Mouse (Mus musculus) midbrain, embryonic 11.5 days (tissue): Measurements from ENCODE around the gene Mrps12. TPM values are rescaled to one million over a fixed set of nuclear protein-coding genes. Genes with fewer than 3 reads are reported as not detected.

Source experiments
- ATAC-seq: fragments of 200-750 bp; cut with Nextera tagmentation; 2 replicates; pipeline ENCODE4 v1.8.0; 2017; ENCODE audit warnings: moderate TSS enrichment, moderate library complexity; ENCODE audit not compliant: low FRiP score
- DNase-seq: peaks from one replicate; pipeline ENCODE4 v3.0.0; 2015; ENCODE audit warnings: low spot score; ENCODE audit errors: missing footprints
- H3K27ac ChIP-seq: fragments of 300-500 bp; sonication (generic); 2 replicates; pipeline ENCODE4 v1.5.1; 2014; ENCODE audit warnings: low read depth, low read length
- H3K27me3 ChIP-seq: fragments of 300-500 bp; sonication (generic); 2 replicates; pipeline ENCODE4 v1.6.1; 2014; ENCODE audit warnings: mild to moderate bottlenecking, low read length, moderate library complexity, mixed read lengths; ENCODE audit not compliant: control insufficient read depth, insufficient read depth
- H3K36me3 ChIP-seq: fragments of 300-500 bp; sonication (generic); 2 replicates; pipeline ENCODE4 v1.6.1; 2014; ENCODE audit warnings: mild to moderate bottlenecking, low read length, moderate library complexity, mixed read lengths; ENCODE audit not compliant: control insufficient read depth, insufficient read depth
- H3K4me1 ChIP-seq: fragments of 300-500 bp; sonication (generic); 2 replicates; pipeline ENCODE4 v1.6.1; 2014; ENCODE audit warnings: low read length; ENCODE audit not compliant: control insufficient read depth, insufficient read depth
- H3K4me2 ChIP-seq: fragments of 300-500 bp; sonication (generic); 2 replicates; pipeline ENCODE4 v1.6.1; 2014; ENCODE audit warnings: mild to moderate bottlenecking, moderate library complexity
- H3K4me3 ChIP-seq: fragments of 300-500 bp; sonication (generic); 2 replicates; pipeline ENCODE4 v1.5.1; 2014; ENCODE audit warnings: low read depth, low read length
- H3K9ac ChIP-seq: fragments of 300-500 bp; sonication (generic); 2 replicates; pipeline ENCODE4 v1.6.1; 2014; ENCODE audit warnings: low read length
- H3K9me3 ChIP-seq: fragments of 300-500 bp; sonication (generic); 2 replicates; pipeline ENCODE4 v1.6.1; 2016; ENCODE audit warnings: low read length; ENCODE audit not compliant: control insufficient read depth
- WGBS: fragments of 180-500 bp; shearing (Covaris S2); extraction: QIAGEN DNeasy Blood & Tissue Kit; methylation state at CpG from one replicate; pipeline ENCODE4 v1.1.7; 2014; 5-methylcytosine and 5-hydroxymethylcytosine counted together
- polyA plus RNA-seq: library from polyadenylated mRNA; unstranded; fragments of >200 nt; fragmentation: Nextera tagmentation; extraction: Ambion mirVana; gene quantifications from 2 replicates; pipeline ENCODE4 v1.2.1, GENCODE M21; 2014

The Mrps12 gene
- polyA plus RNA-seq, 1 experiment from 2014 or later = 127 TPM

- Histone ChIP-seq H3K9ac (no peak overlapping the region), H3K27me3 (no peaks in the 10 kb centered on the region), H3K4me1 (peaks cover 4% of the 10 kb centered on the region), H3K27ac (no peak overlapping the region), H3K9me3 (no peaks in the 10 kb centered on the region), H3K36me3 (0 out of 2 replicates have a peak, but pooled peaks cover 2% of the 10 kb centered on the region), H3K4me2 (no peak overlapping the region), H3K4me3 (no peak overlapping the region)
- DNase-seq (peak; percentile 99), ATAC-seq (peak; percentile 66)
- 44% methylated on average over 6 of the region's 6 CpGs for WGBS
Observed at GRCm38 (mm10) chr7:28780067-28780658, 38.5 kb upstream of the Mrps12 start.

GRCm38 (mm10) chr7:28778825-28779224 lies 37.2 kb upstream of the Mrps12 start:
- WGBS = 85% methylated on average over 9 of the region's 9 CpGs
- ATAC-seq = no peak

GRCm38 (mm10) chr7:28775129-28775528 lies 33.5 kb upstream of the Mrps12 start:
- WGBS = 89% methylated on average over 7 of the region's 7 CpGs
- no peak overlapping the region for H3K27ac ChIP-seq
- DNase-seq (no peak), ATAC-seq (no peak)
- no peak overlapping the region for H3K4me3 ChIP-seq
- peaks cover under 1% of the 10 kb centered on the region for H3K4me1 ChIP-seq
- H3K4me2 ChIP-seq = no peak overlapping the region
- H3K9ac ChIP-seq = no peak overlapping the region
- no peaks in the 10 kb centered on the region for H3K9me3 ChIP-seq
- H3K36me3 ChIP-seq = 0 out of 2 replicates have a peak, but pooled peaks cover 2% of the 10 kb centered on the region
- no peaks in the 10 kb centered on the region for H3K27me3 ChIP-seq

More at GRCm38 (mm10) chr7:28778825-28779224, 37.2 kb upstream of the Mrps12 start:
- H3K4me2 ChIP-seq = no peak overlapping the region
- H3K9me3 ChIP-seq = no peaks in the 10 kb centered on the region
- no peak overlapping the region for H3K9ac ChIP-seq
- H3K4me1 ChIP-seq = peaks cover 4% of the 10 kb centered on the region
- no peak for DNase-seq
- no peaks in the 10 kb centered on the region for H3K27me3 ChIP-seq
- 0 out of 2 replicates have a peak, but pooled peaks cover 2% of the 10 kb centered on the region for H3K36me3 ChIP-seq
- no peak overlapping the region for H3K27ac ChIP-seq
- H3K4me3 ChIP-seq = no peak overlapping the region

GRCm38 (mm10) chr7:28774164-28774563 lies 32.5 kb upstream of the Mrps12 start:
- Histone ChIP-seq H3K36me3 (0 out of 2 replicates have a peak, but pooled peaks cover 2% of the 10 kb centered on the region), H3K9ac (no peak overlapping the region), H3K9me3 (no peaks in the 10 kb centered on the region), H3K4me1 (no peaks in the 10 kb centered on the region; the same call in 1 of the 2 replicates), H3K27ac (no peak overlapping the region), H3K4me2 (no peak overlapping the region), H3K4me3 (no peak overlapping the region), H3K27me3 (no peaks in the 10 kb centered on the region)
- DNase-seq = no peak
- 76% methylated on average over 12 of the region's 12 CpGs for WGBS
- ATAC-seq = no peak

- no peak overlapping the region for H3K27ac ChIP-seq
- H3K4me1 ChIP-seq = peaks cover 2% of the 10 kb centered on the region; the same call in 1 of the 2 replicates
- no peaks in the 10 kb centered on the region for H3K9me3 ChIP-seq
- H3K9ac ChIP-seq = no peak overlapping the region
- H3K4me3 ChIP-seq = no peak overlapping the region
- 0 out of 2 replicates have a peak, but pooled peaks cover 2% of the 10 kb centered on the region for H3K36me3 ChIP-seq
- 85% methylated on average over 3 of the region's 3 CpGs for WGBS
- DNase-seq (no peak), ATAC-seq (no peak)
- no peaks in the 10 kb centered on the region for H3K27me3 ChIP-seq
- H3K4me2 ChIP-seq = no peak overlapping the region
Observed at GRCm38 (mm10) chr7:28773163-28773562, 31.5 kb upstream of the Mrps12 start.

GRCm38 (mm10) chr7:28771867-28772266 lies 30.2 kb upstream of the Mrps12 start:
- H3K27ac ChIP-seq = no peak overlapping the region
- ATAC-seq = no peak
- peaks cover 8% of the 10 kb centered on the region for H3K4me1 ChIP-seq
- H3K4me3 ChIP-seq = no peak overlapping the region
- H3K36me3 ChIP-seq = no peaks in the 10 kb centered on the region
- WGBS = 93% methylated on average over 11 of the region's 11 CpGs
- H3K9me3 ChIP-seq = no peaks in the 10 kb centered on the region
- no peaks in the 10 kb centered on the region for H3K27me3 ChIP-seq
- no peak overlapping the region for H3K9ac ChIP-seq
- no peak overlapping the region for H3K4me2 ChIP-seq
- DNase-seq = no peak

- Histone ChIP-seq H3K27me3 (no peaks in the 10 kb centered on the region), H3K9ac (no peak overlapping the region), H3K4me1 (peaks cover 14% of the 10 kb centered on the region), H3K4me2 (no peak overlapping the region), H3K9me3 (no peaks in the 10 kb centered on the region), H3K36me3 (no peaks in the 10 kb centered on the region), H3K4me3 (no peak overlapping the region), H3K27ac (no peak overlapping the region)
- DNase-seq = no peak
- ATAC-seq = no peak
- 93% methylated on average over 3 of the region's 3 CpGs for WGBS
Observed at GRCm38 (mm10) chr7:28770309-28770708, 28.7 kb upstream of the Mrps12 start.

GRCm38 (mm10) chr7:28769414-28769958 lies 27.9 kb upstream of the Mrps12 start:
- 94% methylated on average over 9 of the region's 9 CpGs for WGBS

GRCm38 (mm10) chr7:28767462-28767965 lies 25.9 kb upstream of the Mrps12 start, which contains the start of gene Nfkbib:
Gene Nfkbib (minus strand): TSS chr7:28767512.
- no peak within 1 kb of the TSS for H3K27ac ChIP-seq
- H3K36me3 ChIP-seq = no peaks in the 10 kb centered on the region
- H3K4me1 ChIP-seq = peaks cover 15% of the 10 kb centered on the region
- ATAC-seq = no peak
- H3K4me3 ChIP-seq = peak within 1 kb of the TSS; percentile 78
- no peaks in the 10 kb centered on the region for H3K9me3 ChIP-seq
- WGBS = 63% methylated on average over 7 of the region's 7 CpGs
- no peak for DNase-seq
- H3K4me2 ChIP-seq = peak within 1 kb of the TSS; percentile 65
- H3K9ac ChIP-seq = peak within 1 kb of the TSS; percentile 66
- no peaks in the 10 kb centered on the region for H3K27me3 ChIP-seq

More at GRCm38 (mm10) chr7:28769414-28769958, 27.9 kb upstream of the Mrps12 start:
- no peaks in the 10 kb centered on the region for H3K9me3 ChIP-seq
- H3K4me2 ChIP-seq = no peak overlapping the region
- H3K27me3 ChIP-seq = no peaks in the 10 kb centered on the region
- no peak overlapping the region for H3K27ac ChIP-seq
- no peak for ATAC-seq
- H3K4me1 ChIP-seq = peaks cover 15% of the 10 kb centered on the region
- H3K4me3 ChIP-seq = no peak overlapping the region
- no peak overlapping the region for H3K9ac ChIP-seq
- H3K36me3 ChIP-seq = no peaks in the 10 kb centered on the region
- no peak for DNase-seq
